Mouse (Mus musculus) colon, adult 2 months (tissue): Measurements from ENCODE around the gene Olfr1508. TPM values are rescaled to one million over a fixed set of nuclear protein-coding genes. Genes with fewer than 3 reads are reported as not detected.

Experiments
- polyA plus RNA-seq: library from polyadenylated mRNA; depleted of rRNA; stranded (reverse); fragments of >200 nt; gene quantifications from 2 replicates; pipeline ENCODE4 v1.2.3, GENCODE M21; 2012; rRNA removed

Olfr1508 gene
- not detected in 2 replicates for polyA plus RNA-seq

GRCm38 (mm10) chr14:52467395-52467794 is at the start of gene Olfr1508:
TSS of gene Olfr1508 (minus strand) at chr14:52467495.

GRCm38 (mm10) chr14:52495516-52495915 is 28.2 kb upstream of the Olfr1508 start, which contains the start of gene Olfr1507:
TSS of gene Olfr1507 (minus strand) at chr14:52495749.

GRCm38 (mm10) chr14:52442690-52443089 is 24.6 kb downstream of the Olfr1508 start, which contains the start of gene Olfr1509:
TSS of gene Olfr1509 (plus strand) at chr14:52442990.

GRCm38 (mm10) chr14:52414273-52414672 is 53.0 kb downstream of the Olfr1508 start, which contains the start of gene Olfr1510:
TSS of gene Olfr1510 (minus strand) at chr14:52414373.

Other genes starting within 250 kb of the Olfr1508 start
- 20.4 and 20.8 TPM in 2 replicates for gene Chd8, start 209.7 kb downstream of the Olfr1508 start, polyA plus RNA-seq
- 19.3 and 25.7 TPM in 2 replicates for gene Tox4, start 188.3 kb downstream of the Olfr1508 start, polyA plus RNA-seq
- gene Rab2b, start 187.9 kb downstream of the Olfr1508 start, polyA plus RNA-seq: 3.2 TPM in 2 replicates
- gene Mettl3, start 162.4 kb downstream of the Olfr1508 start, polyA plus RNA-seq: 14.6 and 19.4 TPM in 2 replicates
- 2.3 and 2.4 TPM in 2 replicates for gene Sall2, start 138.7 kb downstream of the Olfr1508 start, polyA plus RNA-seq
- not detected in 2 replicates for gene Olfr1513, start 111.1 kb downstream of the Olfr1508 start, polyA plus RNA-seq
- not detected in 2 replicates for gene Olfr1512, start 88.3 kb downstream of the Olfr1508 start, polyA plus RNA-seq
- not detected in 2 replicates for gene Olfr1511, start 70.1 kb downstream of the Olfr1508 start, polyA plus RNA-seq
- gene Olfr1510, start 53.1 kb downstream of the Olfr1508 start, polyA plus RNA-seq: not detected in 2 replicates
- not detected in 2 replicates for gene Olfr1509, start 24.5 kb downstream of the Olfr1508 start, polyA plus RNA-seq
- gene Olfr1507, start 28.3 kb upstream of the Olfr1508 start, polyA plus RNA-seq: not detected in 2 replicates